Mouse (Mus musculus): ENCODE results near the gene Alg12.

The Alg12 gene

DNA sequence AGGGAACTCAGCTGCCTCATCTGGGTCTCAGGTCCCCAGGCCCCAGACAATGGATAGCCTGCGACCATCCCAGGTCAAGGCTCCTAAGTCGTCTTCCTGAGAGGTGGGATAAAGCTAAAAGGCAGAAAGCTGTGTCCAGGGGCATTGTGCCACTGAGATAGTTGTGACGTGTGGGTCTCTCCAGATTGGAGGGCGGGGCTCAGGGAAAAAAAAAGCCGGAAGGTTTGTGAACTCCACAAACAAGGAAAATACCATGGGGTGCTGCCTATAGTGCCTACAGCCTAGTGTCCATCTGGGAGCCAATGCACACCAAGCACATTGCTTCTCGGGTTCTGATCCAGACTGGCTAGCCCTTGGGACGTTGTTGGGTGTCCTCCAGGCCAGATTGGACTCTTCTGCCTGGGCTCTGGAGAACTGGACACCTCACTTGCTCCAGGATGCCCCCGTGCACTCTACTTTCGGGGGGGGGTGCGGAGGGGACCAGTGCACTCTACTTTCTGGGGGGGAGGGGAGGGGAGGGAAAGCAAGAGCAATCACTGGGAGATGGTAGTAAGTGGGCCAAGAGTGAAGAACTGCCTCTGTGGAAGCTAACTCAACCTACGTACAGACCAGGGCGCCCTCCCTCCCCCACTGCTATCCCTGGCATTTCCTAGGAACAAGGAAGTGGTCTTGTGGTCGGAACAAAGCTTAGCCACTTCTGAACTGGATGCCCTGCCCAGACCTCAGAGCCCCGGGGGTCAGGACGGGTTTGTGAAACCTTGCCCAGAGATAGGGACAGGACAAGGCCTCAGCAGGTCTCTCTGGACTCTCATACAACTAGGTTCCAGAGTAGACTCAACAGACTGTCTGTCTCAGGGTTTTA, 36.1 kb upstream of the Alg12 start:
- peak; percentile 57 for DNase-seq

DNA sequence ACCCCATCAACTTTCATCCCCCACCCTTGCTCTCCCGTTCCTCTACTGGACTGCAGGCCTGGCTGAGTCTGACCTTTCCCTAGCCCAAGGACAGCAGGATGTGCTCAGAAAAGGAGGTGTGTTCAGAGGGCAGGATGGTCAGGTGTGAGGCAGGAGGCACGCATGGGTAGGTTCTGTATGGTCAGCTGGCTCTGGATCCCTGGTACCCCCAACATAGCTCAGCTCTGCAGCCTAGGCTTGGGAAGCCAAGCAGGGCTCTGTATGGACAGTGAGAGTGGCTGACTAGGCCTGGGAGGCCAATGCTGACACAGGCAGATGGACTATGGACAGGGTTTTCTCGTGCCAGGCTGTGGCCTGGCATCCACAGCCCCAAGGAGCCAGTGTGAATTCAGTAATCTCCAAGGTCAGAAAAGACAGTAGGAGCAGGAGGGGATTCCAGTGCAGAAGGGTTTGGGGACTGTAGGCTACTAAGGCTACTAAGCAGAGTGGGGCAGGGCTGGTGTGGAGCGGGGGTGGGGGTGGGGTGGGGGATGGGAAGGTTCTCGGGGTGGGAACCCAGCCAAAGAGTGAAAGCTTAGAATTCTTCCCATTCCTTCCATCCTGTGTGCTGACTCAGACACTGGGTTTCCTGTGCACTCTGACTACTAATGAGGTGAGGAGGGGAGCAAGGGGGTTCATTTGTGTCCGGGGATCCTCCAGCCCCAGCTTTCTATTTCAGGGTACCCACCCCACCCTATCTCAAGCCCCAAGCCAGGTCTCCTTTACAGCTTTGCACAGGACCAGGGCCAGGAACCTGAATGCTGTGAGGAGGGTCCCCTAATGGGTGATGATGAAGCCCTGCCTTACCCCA, 35.2 kb upstream of the Alg12 start:
- peak; percentile 72 for DNase-seq

DNA sequence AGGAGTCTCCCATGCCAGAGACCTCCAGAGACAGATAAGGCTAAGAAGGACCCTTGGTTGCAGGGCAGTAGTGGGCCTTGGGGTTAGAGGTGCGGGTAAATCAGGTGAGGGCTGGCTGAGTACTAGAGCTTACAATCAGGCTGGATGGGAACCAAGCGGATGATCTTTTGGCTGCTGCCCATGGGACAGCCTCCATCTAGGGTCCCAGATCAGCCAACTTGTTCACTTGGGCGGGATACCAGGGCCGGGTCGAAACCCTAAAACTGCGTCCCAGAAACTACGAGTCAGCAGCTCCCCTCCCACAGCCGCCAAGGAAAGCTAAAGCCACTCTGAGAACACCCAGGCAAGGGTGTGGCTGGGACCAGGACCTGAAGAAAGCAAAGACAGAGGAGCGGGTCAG, 34.0 kb upstream of the Alg12 start:
- DNase-seq = peak; percentile 49

DNA sequence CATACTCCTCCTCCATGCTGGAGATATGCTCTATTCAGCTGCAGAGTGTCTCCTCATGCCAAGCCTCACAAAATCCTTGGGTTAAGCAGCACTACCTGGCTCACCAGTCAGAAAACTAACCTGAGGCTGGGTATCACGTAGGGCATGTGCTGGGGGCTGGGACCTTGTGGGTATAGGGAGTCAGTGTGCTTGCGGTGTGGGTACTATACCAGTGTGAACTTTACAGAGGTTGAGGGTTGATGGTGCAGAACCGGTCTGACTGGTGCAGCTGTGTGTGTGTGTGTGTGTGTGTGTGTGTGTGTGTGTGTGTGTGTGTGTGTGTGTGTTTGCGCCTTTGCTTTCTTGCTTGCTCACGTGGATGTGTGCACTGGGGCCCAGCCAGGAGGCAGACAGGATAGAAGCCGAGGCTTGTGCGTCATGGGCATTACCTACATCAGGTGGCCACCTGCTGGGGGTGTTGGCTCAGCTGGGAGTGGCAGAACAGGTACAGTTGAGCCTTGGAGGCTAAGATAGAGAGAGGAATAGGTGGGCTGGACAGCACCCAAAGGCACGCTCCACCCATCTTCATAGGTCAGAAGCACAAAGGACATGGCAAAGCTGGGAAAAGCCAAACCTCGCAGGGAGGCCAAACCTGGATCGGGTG, 32.5 kb upstream of the Alg12 start:
- DNase-seq = peak; percentile 64

DNA sequence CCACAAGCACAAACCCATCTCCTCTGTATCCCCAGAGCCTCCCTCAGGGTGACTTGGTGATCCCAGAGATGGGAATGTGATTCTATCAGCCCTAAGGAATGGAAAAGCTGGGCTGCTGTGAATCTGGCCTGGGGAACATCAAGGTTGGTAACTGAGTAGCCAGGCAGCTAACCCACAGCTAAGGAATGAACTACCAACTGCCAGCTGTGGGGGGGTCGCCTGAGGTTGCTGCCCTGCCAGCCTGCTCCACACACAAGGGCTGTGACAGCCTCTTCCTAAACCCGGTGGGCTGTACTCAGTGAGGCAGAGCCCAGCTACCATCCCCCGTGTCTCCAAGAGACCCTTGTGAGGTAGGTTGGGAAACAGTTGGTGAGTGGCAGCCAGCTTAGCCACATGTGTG, 32.0 kb upstream of the Alg12 start:
- DNase-seq = peak; percentile 60

DNA sequence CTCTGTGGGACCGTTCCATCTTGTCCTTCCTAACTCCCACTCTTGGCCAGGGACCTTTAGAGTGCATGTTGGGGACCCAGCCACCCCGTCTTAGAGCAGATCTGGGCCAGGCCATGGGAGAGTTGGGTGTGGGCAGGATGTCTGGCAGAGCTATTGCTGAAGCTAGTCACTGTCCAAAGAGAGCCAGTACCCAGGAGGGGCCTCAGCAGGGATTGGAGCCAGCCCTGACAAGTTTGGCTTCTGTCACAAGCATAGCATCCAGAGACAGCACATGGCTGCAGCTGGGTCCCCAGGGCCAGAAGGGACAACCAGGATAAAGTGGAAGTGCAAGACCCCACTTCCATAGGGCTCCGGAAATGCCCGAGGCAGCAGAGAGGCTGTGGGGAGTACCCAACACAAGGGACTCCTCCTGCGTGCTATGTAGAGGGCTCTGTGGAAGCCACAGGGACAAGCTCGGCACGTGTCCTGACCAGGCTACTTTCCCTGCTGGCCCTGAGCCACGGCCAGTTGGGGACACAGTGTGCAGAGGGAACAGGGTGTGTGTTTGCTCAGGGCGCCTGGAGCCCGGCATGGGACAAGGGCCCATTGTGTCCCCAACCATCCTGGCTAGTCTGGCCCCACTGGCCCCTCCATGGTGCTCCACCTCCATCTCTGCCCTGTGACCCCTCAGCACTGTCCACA, 31.2 kb upstream of the Alg12 start:
- DNase-seq = peak; percentile 93

DNA sequence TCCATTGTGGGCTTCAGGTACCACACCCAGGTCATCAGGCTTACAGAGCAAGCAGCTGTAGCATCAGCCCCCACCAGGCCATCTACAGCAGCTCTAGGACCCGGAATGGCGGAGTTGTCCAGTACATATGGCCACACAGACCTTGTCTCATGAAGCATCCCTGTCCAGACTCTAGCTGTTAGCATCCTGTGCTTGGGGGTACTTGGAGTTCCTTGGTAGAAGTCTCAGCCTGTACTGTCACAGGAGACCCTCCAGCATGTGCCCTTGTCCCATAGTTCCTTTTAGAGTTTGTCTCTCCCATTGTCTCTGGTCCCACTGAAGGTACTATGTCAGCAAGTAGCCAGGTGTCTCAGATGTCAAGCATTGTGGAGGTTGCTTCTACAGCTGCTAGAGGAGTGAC, 30.5 kb upstream of the Alg12 start:
- no peak for DNase-seq

DNA sequence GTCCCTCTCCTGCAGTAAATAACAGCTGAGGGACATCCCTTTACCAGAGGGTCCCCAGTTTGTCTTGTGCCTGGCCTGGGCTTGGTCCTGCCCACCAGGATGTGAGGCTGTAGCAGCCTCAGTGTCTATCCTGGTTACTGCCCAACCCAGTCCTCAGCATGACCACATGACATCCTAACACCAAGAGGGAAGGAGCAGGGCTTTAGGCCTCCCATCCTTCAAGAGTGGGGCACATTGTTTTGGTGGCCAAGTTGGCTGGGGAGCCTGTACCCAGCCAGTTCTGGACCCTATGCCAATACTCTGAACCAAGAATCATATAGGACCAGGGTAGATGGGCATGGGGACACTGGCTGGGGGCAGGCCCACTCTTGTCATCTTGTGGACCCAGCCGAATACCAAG, 29.5 kb upstream of the Alg12 start:
- no peak for DNase-seq

DNA sequence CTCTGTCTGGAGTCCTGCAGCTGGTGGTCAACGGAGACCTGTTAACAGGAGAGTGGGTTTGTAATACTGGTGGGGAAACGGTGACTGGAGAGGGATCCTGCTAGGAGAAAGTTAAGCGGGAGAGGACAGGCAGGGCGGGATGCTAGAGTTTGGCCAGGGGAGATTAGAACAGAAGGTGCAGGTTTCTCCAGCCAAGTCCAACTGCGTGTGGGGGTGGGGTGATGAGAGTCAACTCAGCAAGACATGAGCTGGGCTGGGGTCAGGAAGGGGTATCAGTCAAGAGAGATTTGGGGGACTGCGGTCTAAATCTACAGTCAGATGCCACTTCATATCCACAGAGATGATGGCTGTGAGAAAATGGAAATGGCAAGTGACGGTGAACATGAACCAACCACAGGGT, 25.8 kb upstream of the Alg12 start:
- DNase-seq = no peak

DNA sequence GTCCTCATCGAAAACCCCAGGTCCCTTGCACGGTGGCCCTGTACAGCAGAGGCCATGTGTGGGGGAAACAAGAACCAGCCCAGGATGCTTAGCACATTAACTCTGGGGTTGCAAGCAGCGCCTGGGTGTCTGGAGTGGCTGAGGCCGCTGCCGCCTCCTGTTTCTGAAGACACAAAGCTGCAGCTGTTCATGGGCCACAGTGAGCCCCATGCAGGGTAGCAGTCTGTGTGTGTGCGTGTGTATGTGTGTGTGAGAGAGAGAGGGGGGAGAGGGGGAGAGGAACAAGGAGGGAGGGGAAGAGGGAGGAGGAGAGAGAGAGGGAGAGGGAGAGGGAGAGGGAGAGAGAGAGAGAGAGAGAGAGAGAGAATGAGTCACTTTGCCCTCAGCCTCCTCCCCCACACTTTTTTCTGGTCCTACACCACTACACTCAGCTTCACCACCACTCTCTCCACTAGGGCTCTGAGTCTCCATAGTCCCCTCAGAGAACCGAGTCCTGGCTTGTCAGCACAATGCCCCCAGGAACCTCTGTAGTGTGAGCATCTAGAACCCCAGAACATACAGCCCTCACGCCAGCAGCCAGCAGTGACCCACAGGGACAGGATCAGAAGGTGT, 24.5 kb upstream of the Alg12 start:
- DNase-seq = no peak

DNA sequence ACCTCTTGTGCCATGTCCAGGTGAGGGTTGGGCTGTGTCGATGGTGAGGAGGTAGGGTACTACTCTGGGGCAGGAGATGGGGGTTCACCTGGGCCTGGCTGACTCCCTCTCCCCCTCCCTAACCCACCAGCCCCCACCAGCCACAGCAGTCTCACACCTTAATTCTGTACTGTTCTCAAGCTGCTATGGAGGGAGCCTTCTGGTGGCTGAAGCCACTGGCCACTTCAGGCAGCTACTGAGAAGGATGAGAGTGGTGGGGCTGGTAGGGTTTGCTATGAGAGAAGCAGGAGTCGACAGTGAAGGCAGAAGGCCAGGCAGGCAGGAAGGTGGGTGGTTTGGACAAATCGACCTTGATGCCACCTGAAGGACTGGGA, 23.2 kb upstream of the Alg12 start:
- no peak for DNase-seq

DNA sequence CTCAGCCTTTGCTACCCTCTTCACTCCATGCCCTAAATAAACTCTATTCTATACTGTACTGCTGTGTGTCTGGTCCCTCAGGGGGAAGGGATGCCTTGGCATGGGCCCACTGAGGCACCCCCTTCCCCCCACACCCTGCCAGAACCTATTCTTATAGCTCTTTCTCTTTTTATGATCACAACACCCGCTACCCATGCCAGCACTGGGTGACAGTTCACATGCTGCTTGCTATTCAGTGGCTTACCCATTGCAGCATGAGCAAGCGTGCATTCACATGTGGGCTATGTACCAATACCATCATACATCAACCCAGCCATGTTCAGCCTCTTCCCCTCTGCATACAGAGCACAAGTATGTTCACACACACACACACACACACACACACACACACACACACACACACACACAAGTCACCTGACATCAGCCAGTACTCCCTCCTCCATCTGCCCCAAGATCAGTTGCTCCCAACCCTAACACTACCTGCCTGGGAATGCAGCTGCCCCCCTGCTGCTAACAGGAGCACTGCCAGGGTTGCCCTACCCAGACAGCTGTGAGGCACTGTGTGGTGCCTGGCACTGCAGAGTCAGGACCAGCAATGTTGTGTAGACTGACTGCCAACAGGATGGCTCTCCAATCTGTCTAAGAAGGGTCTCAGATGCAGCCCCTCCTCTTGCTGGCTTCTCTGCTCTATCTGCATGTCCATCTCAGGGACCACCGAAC, 22.6 kb upstream of the Alg12 start:
- DNase-seq = peak; percentile 92

DNA sequence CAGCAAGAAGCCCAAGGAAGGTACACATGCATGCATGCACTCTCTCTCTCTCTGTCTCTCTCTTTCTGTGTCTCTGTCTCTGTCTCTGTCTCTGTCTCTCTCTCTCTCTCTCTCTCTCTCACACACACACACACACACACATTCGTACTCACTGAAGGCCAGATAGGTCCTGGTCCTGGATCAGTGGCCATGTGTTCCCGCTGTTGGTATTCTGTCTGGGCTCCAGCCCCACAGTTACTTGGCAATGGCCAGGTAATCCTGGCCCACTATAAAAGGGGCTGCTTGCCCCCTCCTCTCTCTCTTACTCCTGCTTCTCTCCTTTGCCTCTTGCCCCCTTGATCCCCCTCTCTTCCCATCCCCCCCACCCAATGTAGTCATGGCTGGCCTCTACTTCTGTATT, 22.0 kb upstream of the Alg12 start:
- DNase-seq = no peak

DNA sequence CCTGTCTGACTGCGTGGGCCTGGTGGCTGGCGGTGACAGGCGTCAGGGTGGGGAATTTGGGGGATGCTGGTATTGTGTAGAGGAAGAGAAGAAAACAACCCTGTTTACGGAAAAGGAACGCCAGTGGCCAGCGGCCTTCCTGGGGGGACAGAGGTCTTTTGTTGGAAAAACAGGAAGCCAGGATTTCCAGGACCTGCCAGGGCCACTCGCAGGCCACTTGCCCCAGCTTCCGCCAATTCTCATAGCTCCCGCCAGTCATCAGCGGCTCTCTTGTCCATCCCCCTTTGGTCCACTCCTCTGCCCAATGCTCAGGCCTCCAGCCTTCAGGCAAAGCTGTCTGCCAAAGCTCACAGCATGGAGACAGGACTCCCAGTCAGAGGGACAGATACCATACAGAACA, 21.0 kb upstream of the Alg12 start:
- DNase-seq = peak; percentile 74

DNA sequence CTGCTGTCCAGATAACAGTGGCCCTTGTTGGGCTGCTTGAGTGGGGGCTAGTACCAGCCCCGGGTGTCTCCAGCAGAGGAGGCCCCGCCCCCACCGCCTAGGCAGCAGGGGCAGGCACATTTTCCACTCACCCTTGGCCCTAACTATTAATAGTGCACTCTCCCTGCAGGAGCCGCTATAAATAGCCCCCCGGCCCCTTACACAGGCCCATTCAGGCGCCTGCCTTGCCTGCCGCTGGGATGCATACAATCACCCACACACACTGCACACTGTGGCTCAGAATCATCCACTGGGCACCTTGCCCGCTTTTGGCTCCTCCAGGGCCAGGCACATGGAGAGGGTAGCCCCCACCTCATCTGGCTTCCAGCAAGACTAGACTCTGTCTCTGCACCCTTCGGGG, 20.2 kb upstream of the Alg12 start:
- peak; percentile 74 for DNase-seq

DNA sequence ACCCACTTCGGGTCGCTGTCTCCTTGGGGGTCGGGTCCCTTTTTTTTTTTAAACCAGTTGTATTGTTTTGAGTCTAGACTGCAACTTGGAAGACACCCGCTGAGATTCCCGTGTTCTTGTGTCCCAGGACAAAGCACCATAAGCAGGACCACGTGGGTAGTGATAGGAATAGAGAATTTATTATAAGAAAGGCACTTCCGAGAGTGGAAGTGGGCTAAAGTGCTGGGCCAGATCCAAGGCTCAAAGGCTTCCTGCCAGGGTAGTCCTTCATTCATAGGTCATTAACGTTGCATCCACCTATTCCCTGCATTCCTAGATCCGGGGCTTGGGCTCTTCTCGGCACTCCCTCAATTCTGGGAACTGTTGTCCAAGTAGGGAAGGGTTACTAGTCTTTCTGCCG, 18.9 kb upstream of the Alg12 start:
- no peak for DNase-seq

DNA sequence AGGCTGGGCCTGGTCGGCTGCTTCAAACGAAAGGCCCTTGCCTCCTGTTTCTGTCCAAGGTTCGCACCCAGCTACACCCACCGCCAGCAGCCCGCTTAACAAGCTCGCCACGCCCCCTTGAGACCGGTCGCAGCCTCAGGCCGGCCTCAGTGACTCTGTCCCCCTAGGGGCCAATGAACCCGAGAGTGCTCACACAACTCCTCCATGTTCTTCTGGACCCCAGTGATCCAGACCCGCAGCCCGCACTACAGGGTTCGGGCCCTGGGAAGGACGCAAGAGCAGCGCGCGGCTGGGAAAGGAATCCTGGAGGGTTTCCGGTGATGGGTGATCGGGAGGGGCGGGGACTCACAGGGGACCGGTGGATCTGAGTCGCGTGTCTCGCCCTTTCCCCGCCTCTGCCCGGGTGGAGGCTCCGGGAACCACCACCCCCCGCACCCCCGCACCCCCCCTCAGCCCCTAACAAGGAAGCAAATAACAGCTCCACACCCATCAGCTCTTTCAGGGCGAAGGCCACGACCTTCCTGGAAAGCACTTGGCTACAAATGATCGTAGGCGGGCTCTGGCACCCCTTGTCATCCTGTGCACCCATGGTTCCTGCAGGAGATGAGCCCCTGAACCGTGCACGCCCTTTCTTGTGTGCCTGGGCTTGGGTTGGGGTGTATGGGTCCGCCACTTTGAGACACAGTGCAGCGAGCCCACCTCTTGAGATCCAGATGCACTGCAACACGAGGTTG, 18.2 kb upstream of the Alg12 start:
- no peak for DNase-seq

DNA sequence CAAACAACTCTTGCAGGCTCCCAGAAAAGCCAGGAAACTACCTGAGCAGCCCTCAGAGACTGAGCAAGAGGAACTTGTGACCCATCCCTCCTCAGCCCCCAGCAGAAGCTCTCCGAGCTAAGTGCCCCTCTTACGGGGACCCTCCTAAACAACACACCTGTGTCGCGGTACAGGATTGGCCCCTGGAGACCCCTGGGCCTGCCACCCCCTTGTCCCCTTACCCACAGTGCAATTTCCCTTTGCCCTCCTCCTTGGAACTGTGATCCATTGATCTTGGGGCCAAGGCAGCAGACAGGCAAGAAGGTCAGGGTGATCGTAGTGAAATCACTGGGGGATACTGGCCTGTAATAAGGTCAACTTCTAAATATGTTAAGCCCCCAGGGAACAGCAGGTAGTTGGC, 17.5 kb upstream of the Alg12 start:
- no peak for DNase-seq

DNA sequence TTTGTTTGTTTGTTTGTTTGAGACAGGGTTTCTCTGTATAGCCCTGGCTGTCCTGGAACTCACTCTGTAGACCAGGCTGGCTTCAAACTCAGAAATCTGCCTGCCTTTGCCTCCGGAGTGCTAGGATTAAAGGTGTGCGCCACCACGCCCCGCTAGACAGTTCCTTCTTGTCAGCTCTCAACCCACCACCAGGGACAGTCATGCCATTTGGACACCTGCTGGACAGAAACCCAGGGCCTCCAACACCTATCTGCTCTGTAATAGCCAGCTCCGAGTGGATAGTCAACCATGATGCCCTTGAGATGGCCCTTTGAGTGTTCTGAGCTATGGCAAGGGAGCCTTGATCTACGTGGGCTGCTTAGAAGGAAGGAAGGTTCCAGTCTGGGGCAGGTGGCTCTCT, 16.9 kb upstream of the Alg12 start:
- DNase-seq = no peak

DNA sequence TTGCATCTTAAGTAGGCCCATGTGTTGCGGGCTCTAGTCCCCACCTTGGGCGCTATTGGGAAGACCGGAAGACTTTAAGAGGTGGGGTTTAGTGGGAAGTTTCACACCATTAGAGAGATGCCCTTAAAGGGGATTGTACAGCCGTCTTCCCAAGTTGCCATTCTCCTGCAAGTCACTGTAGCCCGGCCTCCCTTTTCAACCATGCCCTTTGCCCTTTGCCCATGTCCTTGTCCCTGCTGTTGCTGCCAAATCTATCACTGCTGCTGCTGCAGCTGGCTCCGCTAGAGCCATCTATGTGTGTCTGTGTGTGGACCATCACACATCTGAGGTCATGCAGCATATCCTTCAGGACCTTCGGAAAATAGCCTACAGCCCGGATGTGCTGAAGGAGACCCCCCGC, 13.4 kb upstream of the Alg12 start:
- no peak for DNase-seq

DNA sequence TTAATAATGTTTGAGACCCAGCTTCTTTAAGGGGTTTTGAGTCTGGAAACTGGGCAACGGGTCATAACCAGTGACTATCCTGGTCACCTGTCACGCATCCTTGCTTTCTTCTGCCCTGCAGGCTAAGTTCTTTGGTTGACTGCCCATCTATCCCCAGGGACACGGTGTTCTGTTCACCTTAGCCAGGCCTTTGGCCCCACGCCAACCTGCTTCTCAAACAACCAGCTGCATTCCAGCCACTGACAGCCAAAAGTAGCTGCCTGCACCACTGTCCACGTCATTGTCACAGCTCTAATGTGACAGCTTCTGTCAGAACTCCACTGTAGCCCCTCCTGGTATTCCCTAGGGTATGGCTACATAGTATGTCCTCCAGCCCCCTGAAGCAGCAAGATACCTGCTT, 12.4 kb upstream of the Alg12 start:
- DNase-seq = peak; percentile 37

Data from cerebellum, adult 11-12 months (tissue).